Mouse (Mus musculus) heart, adult 2 months (tissue): ENCODE data around the gene Med27.

Experiments used
- CTCF ChIP-seq: fragments of 200-600 bp; IDR thresholded peaks from 2 replicates; pipeline ENCODE4 v1.8.1; 2022; ENCODE audit warnings: antibody characterized with exemption, mild to moderate bottlenecking, moderate library complexity
- POLR2A ChIP-seq: fragments of 200-500 bp; IDR thresholded peaks from 2 replicates; pipeline ENCODE4 v1.6.1; 2011; ENCODE audit warnings: mild to moderate bottlenecking, low read depth, low read length, control low read depth; ENCODE audit not compliant: insufficient read depth

DNA sequence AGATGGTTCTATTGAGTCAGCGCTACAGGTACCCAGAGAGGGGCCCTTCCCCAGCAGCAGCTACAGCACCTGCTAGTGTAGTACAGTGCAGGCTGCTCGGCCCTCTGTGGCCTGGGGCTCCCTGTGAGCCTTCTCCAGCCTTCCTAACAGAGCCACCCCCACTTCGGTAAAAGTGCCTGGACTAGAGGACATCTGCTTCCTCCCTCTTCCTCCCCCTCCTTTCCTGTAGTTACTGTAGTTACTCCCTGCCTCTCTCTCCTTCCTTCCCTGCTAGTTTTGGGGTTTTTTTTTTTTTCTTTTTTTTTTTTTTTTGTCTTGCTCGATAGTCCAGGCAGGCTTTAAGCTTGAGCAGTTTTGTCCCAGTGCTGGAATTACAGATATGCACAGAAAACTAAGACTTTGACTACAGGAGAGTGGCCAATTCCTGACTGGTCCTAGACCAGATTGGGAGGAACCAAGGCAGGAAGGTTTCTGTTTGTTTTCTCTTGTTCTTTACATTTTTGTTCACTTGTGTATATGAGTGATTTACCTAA, 178.7 kb downstream of the Med27 start:
- no peak for TF ChIP-seq CTCF
- TF ChIP-seq POLR2A: no peak
